Mouse (Mus musculus): ENCODE results near the gene C2cd4d. TPM values are rescaled to one million over a fixed set of nuclear protein-coding genes. Genes with fewer than 3 reads are reported as not detected.

Gene C2cd4d
- total RNA-seq, 4 experiments from 2014 or later, result 0.34 to 0.58 (median 0.56) TPM; not detected in 1

- DNase-seq (ENCODE audit: low spot score in 2 of 2), result no peak
Measured at GRCm38 (mm10) chr3:94375861-94376260, 13.6 kb downstream of the C2cd4d start.

DNA sequence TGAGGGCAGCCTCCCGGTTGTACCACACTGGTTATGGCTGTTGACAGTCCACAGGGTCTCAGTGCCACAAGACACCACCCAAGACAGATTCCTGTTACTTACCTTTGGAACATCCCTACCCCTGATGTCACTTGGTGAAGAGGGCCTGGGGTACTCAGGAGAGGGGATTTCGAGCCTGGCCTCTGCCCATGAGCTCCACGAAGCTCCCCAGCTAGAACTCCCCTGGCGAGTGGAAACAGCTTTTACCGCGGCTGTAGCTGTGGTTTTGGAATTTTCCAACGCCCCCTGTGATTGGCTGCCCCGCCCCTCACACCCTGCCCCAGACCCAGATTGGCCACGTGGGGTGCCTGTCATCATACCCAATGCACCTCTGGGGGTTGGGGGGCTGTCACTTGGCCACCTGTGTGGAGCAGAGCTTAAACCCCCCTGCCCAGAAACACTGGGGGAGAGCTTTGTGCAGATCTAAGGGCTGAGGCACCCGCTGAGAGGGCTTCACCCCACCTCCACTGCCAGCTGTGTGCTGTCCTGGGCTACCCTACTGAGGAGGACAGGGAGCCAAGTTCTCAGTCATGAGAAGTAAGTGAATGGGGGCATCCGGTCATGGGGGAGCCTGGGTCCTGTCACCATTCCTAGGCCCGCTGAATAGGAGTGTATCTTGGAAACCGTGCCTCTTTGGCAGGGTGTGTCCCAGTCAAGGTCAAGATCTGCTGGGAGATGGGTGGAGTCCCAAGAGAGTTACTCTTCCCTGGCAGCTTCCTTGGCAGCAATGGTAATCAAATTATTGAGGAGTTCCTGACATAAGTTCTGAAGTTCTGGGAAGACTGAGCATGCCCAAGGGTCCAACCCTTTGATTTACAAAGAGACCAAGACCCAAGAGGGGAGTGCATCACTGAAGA is 15.0 kb downstream of the C2cd4d start:
- DNase-seq (ENCODE audit: low spot score in 2 of 2), result no peak

GRCm38 (mm10) chr3:94379831-94380510 is 17.7 kb downstream of the C2cd4d start:
- DNase-seq (ENCODE audit: low spot score in 2 of 2), result no peak

GRCm38 (mm10) chr3:94382308-94382707 is 20.1 kb downstream of the C2cd4d start:
- no peak for DNase-seq (ENCODE audit: low spot score in 2 of 2)

DNA sequence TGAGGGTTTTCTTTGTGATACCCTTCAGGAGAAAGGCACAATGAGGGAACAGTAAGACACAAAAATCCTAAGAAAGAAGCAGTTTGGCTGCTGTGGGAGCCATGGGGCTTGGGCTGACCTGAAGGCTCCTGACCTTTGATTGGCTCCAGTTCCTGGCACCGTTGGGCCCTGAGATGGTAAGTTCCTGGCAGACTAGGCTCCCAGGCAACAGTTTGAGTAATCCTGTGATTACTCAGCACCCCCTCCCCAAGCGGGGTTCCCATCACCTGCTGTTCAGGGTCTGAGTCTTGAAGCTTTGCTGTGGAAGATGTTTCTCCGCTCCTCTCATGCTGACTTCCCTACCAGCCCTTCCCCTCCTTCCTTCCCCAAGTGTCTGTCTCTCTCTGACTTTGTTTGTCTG is 21.2 kb downstream of the C2cd4d start:
- no peak for DNase-seq (ENCODE audit: low spot score in 2 of 2)

DNA sequence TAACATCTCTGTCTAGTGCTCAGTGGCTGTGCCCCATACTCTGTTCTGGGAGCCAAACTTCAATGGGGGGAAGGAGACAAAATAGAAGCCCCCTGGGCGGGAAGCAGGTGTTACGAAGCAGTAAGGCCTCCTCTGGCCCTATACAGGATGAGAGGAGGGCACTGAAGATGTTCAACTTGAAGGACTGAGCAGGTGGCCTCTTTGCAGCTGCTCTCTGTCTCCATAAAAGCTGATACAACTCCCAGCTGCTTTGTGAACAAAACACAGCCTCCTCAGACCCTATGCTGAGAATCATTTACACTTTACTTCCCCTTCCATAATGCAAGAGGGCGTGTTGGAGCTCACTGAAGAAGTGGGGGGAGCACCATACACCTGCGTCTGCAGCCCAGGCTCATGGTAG is 24.4 kb downstream of the C2cd4d start:
- no peak for DNase-seq (ENCODE audit: low spot score in 2 of 2)

- no peak for DNase-seq (ENCODE audit: low spot score in 2 of 2)
Measured at GRCm38 (mm10) chr3:94387391-94387790, 25.2 kb downstream of the C2cd4d start.

DNA sequence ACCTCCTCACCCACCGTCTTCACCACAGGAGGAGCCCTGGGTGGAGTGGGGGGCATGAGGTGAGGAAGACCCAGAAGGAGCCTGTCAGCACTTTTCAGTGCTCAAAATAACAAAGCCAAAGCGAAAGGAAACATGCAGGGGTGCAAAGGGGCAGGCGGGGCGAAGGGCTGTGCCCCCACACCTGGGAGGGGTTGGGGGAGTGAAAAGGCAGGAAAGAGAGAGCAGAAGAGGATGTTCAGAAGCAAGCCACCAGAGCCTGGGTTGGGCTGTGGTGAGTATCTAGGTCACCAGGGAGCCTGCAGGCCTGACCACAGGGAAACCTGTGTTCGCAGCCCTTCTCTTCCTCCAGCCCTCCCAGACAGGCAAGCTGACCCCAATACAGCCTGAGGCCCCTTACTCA is 25.8 kb downstream of the C2cd4d start:
- DNase-seq (ENCODE audit: low spot score in 2 of 2), result no peak

DNA sequence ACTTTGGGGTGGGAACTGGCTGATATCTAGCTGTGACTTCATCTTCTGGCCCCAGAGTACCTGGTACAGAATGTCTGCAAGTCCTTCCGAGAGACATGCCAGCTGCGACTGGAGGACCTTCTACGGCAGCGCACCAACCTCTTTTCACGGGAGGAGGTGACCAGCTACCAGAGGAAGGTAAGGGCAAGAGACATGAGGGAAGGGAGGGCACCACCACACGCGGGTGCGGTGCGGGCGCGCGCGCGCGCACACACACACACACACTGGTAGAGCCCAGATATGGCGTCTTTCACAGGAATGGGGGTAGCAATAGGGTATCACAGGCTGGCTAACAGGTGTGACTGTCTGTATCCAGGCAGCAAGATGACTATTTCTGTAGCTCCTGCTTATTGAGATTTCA is 27.2 kb downstream of the C2cd4d start:
- DNase-seq (ENCODE audit: low spot score in 2 of 2), result no peak

DNA sequence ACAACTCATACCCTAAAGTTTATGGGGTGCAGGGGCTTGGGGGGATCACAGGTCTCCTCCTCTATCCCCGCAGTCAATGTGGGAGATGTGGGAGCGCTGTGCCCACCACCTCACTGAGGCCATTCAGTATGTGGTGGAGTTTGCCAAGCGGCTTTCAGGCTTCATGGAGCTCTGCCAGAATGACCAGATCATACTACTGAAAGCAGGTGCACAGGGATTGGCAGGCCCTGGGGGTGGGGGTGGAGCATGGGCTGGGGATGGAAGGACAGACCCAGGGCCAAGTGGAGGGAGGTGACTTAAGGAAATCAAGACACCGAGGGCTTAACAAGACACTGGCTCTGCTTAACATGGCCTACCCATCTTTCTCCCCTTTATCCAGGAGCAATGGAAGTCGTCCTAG is 28.8 kb downstream of the C2cd4d start:
- DNase-seq (ENCODE audit: low spot score in 2 of 2), result no peak

DNA sequence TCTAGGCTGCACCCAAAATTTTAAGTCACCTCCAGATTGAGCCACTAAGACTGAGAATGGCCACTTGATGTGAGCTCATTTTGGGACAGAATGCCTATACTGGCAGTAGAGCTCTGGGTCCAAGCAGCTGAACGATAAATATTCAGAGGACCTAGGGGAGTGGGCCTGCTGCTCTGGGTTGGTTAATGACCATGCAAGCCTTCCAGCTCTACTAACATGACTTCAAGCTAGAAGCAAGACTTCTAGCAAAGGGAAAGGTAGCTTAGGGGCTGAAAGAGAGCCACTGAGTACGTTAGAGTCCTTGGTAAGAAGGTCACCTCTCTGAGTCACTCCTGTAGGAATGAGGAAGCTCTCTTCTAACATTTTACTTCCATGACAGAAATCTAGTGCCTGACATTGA is 29.9 kb downstream of the C2cd4d start:
- no peak for DNase-seq (ENCODE audit: low spot score in 2 of 2)

GRCm38 (mm10) chr3:94393049-94393448 is 30.8 kb downstream of the C2cd4d start:
- no peak for DNase-seq (ENCODE audit: low spot score in 2 of 2)

DNA sequence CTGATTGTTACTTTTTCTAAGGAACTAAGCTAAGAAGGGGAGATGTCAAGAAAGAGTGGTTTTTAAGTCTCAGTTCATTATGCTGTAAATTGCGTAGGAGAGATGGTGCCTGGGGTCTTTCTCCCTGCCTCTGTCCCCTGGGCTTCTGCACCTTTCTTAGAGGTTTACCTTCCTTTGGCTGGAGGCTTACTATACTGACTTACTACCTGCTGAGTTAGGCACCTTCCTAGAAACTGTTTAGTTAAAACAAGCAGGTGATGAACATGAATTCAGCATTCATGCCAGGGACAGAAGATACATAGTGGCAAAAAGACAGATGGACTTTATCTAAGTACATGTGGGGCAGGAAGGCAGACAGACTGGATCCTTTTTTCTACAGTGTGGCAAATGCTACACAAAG is 34.1 kb downstream of the C2cd4d start:
- no peak for DNase-seq (ENCODE audit: low spot score in 2 of 2)

GRCm38 (mm10) chr3:94396851-94397250 is 34.6 kb downstream of the C2cd4d start:
- DNase-seq (ENCODE audit: low spot score in 2 of 2), result no peak

DNA sequence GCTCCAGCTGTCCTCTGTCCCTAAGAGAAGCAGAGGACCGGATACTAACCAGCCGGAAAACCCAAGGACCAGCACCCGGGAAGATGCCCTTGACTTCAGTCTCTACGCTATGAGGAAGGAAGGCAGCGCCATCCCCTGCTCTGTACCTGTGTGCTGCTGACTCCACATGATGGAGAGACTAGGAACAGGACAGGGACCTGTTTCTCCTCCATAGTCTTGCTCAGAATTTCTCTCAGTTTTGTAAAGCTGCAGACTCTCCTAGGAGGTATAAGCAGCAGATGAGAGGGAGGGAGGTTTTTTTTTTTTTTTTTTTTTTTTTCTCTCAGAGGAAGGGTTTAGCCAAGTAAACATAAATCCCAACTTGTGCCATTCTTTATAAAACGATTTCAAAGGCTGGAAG is 36.0 kb downstream of the C2cd4d start, which contains the start of gene Lingo4:
Lingo4 (plus strand) TSS at position 301 of the 400 bp plus-strand sequence.
- no peak for DNase-seq (ENCODE audit: low spot score in 2 of 2)

- DNase-seq (ENCODE audit: low spot score in 2 of 2), result no peak
Measured at GRCm38 (mm10) chr3:94398943-94399481, 36.8 kb downstream of the C2cd4d start.

DNA sequence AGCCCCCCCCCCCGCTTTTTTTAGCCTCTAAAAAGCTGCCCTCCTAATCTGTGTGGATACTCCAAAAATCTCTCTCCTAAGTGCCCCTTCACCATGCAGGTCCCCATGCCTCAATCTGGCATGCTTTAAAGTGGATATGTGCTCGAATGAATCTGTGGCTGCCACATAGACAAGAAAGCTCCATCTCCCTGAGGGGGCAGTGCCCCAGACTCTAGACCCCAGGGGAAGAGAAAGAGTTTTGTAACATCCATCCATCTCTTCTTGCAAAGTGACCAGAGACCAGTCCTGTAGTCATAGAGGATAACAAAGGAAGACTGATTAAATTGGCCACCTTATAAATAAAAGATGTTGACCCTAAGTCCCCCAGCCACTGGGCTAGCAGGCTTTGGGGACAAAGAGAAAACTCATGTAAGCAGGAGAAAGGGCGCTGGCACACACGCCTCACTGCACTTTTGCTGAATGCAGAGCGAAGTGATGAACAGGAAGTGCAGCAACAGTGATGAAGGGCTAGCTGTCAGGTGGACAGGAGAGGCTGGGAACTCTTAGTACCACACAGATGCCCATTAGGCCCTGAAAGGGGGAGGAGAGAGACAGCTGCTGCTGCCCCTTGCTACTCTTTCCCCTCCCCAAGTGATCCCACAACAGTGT is 37.5 kb downstream of the C2cd4d start:
- DNase-seq (ENCODE audit: low spot score in 2 of 2), result no peak

- no peak for DNase-seq (ENCODE audit: low spot score in 2 of 2)
Measured at GRCm38 (mm10) chr3:94402451-94402850, 40.2 kb downstream of the C2cd4d start.

DNA sequence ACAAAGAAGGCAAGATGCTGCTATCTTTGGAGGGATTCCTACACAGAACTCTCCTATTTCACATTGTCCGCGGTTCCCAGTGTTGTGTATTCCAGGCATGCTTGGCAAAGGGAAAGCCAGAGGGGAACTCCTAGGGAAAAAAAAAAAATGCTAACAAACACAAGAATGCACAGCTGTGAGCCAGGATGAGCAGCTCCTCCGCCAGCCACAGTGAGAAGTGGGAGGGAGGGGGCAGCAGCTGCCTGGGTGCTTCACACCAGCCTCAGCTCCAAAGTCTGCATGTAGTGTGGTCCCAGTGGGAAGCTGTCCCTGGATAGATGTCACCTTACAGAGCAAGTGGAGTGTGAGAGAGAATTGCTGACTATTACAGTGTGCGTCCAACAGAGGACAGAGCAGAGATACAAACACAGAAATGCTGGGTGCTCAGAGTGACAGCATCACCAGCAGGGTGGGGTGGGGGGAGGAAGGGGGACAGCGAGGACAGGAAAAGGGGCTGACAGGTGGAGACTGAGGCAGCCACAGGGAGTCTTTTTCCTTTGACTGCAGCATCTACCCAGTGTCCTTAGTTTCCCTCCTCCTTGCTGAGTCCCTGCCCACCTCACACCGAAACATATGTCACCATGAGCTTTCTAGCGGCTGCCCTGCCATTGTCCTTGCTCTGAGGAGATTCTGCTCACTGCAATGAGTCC is 42.3 kb downstream of the C2cd4d start:
- no peak for DNase-seq (ENCODE audit: low spot score in 2 of 2)

DNA sequence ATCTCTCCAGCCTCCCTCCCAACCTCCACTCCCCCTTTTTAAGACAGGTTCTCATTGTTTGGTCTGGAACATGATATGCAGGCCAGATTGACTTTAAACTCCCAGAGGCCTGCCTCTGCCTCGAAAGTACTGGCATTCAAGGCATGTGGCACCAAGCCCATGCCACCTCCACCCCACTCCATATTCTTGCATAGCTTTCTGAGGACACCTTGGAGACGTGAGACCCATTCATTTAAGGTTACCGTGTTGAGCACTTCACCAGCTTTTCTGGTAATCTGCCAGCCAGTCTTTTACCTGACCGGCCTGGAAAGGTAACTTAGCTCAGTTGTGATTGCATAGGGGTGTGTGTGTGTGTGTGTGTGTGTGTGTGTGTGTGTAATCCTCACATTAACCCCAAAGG is 43.3 kb downstream of the C2cd4d start:
- no peak for DNase-seq (ENCODE audit: low spot score in 2 of 2)

DNA sequence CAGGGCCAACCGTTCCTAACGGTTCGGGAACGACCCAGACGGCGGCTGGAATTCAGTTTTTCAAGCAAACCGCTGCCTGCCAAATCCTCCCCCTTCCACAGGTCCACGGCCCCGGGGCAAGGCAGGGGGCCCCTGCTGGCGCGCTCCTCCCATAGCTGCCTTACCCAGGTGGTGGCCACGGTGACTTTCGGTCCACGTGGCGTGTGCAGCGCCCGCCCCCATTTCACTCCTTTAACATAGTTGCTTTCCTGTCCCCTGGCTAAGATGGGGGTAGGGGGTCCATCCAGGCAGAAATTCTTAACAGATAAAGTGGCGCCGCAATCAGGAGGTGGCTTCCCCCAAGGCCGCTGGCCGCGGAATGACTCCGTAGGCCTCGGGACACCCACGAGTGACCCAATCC is 50.3 kb downstream of the C2cd4d start:
- DNase-seq (ENCODE audit: low spot score in 2 of 2), result no peak

Measured in layer of hippocampus, adult 8-10 months (tissue).